Mouse (Mus musculus) heart, adult 2 months (tissue): ENCODE results near the gene Gpr155. TPM values are rescaled to one million over a fixed set of nuclear protein-coding genes. Genes with fewer than 3 reads are reported as not detected.

ENCODE experiments used
- DNase-seq, 2 experiments: peaks; one replicate each; pipeline ENCODE4 v3.0.0; 2021
- H3K27ac ChIP-seq: fragments of 200-600 bp; 2 replicates; pipeline ENCODE4 v1.8.1; 2022
- H3K27me3 ChIP-seq: fragments of 200-500 bp; 2 replicates; pipeline ENCODE4 v1.6.1; 2012; ENCODE audit warnings: mild to moderate bottlenecking, low read length, inconsistent platforms, mixed read lengths; ENCODE audit not compliant: control insufficient read depth, insufficient read depth
- H3K36me3 ChIP-seq: fragments of 200-500 bp; 2 replicates; pipeline ENCODE4 v1.6.1; 2012; ENCODE audit warnings: low read length, inconsistent platforms; ENCODE audit not compliant: control insufficient read depth, insufficient read depth
- H3K4me1 ChIP-seq: fragments of 200-500 bp; 2 replicates; pipeline ENCODE4 v1.6.1; 2011; ENCODE audit warnings: low read length; ENCODE audit not compliant: control insufficient read depth, insufficient read depth
- H3K4me3 ChIP-seq: fragments of 200-600 bp; 2 replicates; pipeline ENCODE4 v1.8.1; 2022
- H3K79me2 ChIP-seq: fragments of 200-500 bp; replicated peaks from 2 replicates; pipeline ENCODE4 v1.6.1; 2012; ENCODE audit warnings: mild to moderate bottlenecking, inconsistent platforms, low read length, moderate library complexity, mixed read lengths; ENCODE audit not compliant: control insufficient read depth, insufficient read depth
- H3K9ac ChIP-seq: fragments of 200-500 bp; 2 replicates; pipeline ENCODE4 v1.6.1; 2012; ENCODE audit warnings: low read depth, mild to moderate bottlenecking, control low read depth, inconsistent platforms, low read length, mixed read lengths
- CTCF ChIP-seq: fragments of 200-600 bp; IDR thresholded peaks from 2 replicates; pipeline ENCODE4 v1.8.1; 2022; ENCODE audit warnings: antibody characterized with exemption, mild to moderate bottlenecking, moderate library complexity
- EP300 ChIP-seq: fragments of 200-500 bp; IDR thresholded peaks from 2 replicates; pipeline ENCODE4 v1.6.1; 2011; ENCODE audit warnings: low read depth, low read length, control low read depth; ENCODE audit not compliant: insufficient read depth
- POLR2A ChIP-seq: fragments of 200-500 bp; IDR thresholded peaks from 2 replicates; pipeline ENCODE4 v1.6.1; 2011; ENCODE audit warnings: mild to moderate bottlenecking, low read depth, low read length, control low read depth; ENCODE audit not compliant: insufficient read depth
- WGBS: fragments of 180-500 bp; shearing (Covaris S2); methylation state at CpG from one replicate; pipeline ENCODE4 v1.1.7; 2018; 5-methylcytosine and 5-hydroxymethylcytosine counted together
- intact Hi-C: fragments of 180-260 bp; cut with DNase I; formaldehyde crosslinking; loops from one replicate; pipeline ENCODE4 v1.15.1; 2025
- polyA plus RNA-seq: library from polyadenylated mRNA; depleted of rRNA; stranded (reverse); fragments of >200 nt; gene quantifications from 2 replicates; pipeline ENCODE4 v1.2.3, GENCODE M21; 2012
- total RNA-seq, 2 experiments: library from RNA; stranded (reverse); gene quantifications; 2 replicates each; pipeline ENCODE4 v1.2.3; 2021

Gene Gpr155
- total and polyA plus RNA-seq, 3 experiments = 11.3 to 15.2 (median 11.7) TPM

DNA sequence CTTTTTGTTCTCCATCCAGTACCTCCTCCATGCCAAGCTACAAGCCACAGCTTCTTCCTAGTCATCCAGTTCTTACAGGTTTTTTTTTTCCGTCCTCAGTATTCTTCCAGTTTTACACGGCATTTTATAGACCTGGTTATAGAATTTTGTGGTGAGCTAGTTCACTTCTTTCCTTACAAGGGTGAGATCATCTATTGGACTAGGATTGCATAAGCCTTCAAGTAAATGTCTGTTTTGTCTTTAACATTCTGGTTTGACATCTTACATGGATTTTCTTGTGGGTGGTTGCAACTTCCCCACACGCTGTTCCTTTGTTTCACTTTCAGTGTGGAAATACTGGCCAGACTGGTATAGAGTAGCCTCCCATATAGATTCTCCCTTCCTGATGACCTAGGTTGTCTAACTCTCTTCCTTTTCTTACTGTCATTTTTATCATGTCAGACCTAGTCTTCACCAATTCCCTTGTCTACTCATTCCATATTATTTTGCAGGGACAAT, 10.5 kb upstream of the Gpr155 start:
- TF ChIP-seq EP300 (no peak), POLR2A (no peak), CTCF (no peak)
- WGBS = 73% methylated on average over 3 of the region's 3 CpGs
- DNase-seq = no peak
- Histone ChIP-seq H3K36me3 (no peaks in the 10 kb centered on the region), H3K4me3 (no peak overlapping the region), H3K79me2 (no peaks in the 10 kb centered on the region), H3K27ac (no peak overlapping the region), H3K27me3 (no peaks in the 10 kb centered on the region), H3K4me1 (no peaks in the 10 kb centered on the region), H3K9ac (no peak overlapping the region)
- intact Hi-C loops = no loop called here

DNA sequence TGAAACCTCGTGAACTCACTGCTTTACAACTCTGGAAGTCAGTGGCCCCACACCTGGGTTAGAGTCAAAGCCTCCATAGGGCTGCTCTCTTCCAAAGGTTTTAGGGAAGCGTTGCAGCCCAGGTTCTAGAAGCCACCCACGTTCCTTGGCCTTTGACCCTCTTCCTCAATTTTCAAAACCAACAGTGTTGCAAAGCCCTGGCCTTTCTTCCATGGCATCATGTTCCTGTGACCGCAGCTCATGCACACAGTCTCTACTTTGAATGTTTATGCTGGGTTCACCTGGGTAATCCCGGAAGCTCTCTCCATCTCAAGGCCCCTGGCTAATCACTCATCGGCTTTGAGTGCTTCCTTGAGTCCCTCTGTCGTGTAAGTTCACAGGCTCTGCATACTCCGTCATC, 9.1 kb upstream of the Gpr155 start:
- H3K27ac ChIP-seq = no peak overlapping the region
- no peaks in the 10 kb centered on the region for H3K4me1 ChIP-seq
- no peaks in the 10 kb centered on the region for H3K36me3 ChIP-seq
- TF ChIP-seq EP300 (no peak), CTCF (no peak), POLR2A (no peak)
- intact Hi-C loops = no loop called here
- no peak for DNase-seq
- H3K79me2 ChIP-seq = no peaks in the 10 kb centered on the region
- H3K4me3 ChIP-seq = no peak overlapping the region
- H3K27me3 ChIP-seq = no peaks in the 10 kb centered on the region
- H3K9ac ChIP-seq = no peak overlapping the region
- 82% methylated on average over 8 of the region's 8 CpGs for WGBS

DNA sequence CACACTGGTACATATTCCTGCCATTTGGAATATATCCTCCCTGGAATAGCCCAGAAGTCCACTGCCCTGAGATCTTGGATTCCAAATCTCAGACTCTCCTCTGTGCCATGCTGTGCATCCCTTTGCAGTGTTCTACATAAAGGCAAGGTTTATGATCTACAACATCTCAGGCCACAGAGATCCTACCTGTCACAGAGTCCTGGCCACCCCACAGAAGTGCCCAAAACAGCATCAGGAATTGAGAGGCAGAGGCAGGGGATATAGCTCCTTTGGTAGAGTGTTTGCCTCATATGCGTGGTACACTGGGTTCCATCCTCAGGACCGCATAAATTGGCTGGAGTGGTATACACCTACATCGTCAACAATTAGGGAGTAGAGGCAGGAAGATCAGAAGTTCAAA, 8.1 kb upstream of the Gpr155 start:
- Histone ChIP-seq H3K36me3 (no peaks in the 10 kb centered on the region), H3K27me3 (no peaks in the 10 kb centered on the region), H3K4me3 (no peak overlapping the region), H3K27ac (no peak overlapping the region), H3K4me1 (no peaks in the 10 kb centered on the region), H3K79me2 (no peaks in the 10 kb centered on the region), H3K9ac (no peak overlapping the region)
- TF ChIP-seq CTCF (no peak), POLR2A (no peak), EP300 (no peak)
- WGBS = 77% methylated on average over 3 of the region's 3 CpGs
- DNase-seq = no peak
- intact Hi-C loops = no loop called here

DNA sequence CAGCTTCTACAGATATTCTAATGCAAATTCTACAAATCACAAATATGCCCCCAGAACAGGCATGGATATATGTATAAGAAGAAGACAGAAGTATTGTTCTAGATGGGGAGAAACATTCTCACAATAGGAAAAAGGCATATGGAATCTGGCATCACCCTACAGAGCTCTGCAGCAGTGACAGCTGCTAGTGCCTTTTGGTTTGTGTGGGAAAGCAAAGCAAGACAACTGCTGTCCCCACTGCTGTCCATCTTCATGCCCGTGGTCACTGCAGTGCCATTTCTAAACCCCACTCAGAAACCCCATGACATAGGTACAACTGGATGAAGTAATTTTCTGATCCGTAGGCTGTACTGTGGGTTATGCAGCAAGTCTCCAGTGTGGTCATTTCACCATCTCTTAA, 6.4 kb upstream of the Gpr155 start:
- Histone ChIP-seq H3K4me3 (no peak overlapping the region), H3K79me2 (no peaks in the 10 kb centered on the region), H3K27me3 (no peaks in the 10 kb centered on the region), H3K27ac (no peak overlapping the region), H3K4me1 (no peaks in the 10 kb centered on the region), H3K9ac (no peak overlapping the region), H3K36me3 (no peaks in the 10 kb centered on the region)
- DNase-seq = no peak
- WGBS = 69% methylated on average over 2 of the region's 2 CpGs
- intact Hi-C loops = no loop called here
- TF ChIP-seq CTCF (no peak), POLR2A (no peak), EP300 (no peak)

DNA sequence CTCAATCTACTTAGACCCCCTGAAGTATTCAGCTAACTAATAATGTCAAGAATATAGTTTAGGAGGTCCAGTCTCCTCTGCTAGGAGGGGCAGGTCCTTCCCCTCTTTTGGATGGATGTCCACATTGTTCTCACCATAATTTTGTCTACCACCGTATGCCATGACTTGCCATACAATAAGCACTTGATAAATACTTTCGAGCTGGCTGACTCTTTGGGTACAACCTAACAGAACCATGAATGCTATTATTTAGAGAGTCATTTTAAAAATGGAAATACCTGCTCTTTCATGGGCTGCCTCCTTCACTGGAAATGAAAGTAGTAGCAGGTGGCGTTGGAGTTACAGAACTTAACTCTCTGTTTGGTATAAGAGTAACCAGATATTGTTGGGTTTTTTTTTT, 3.6 kb upstream of the Gpr155 start:
- Histone ChIP-seq H3K4me1 (peaks cover 2% of the 10 kb centered on the region; the same call in 1 of the 2 replicates), H3K4me3 (no peak overlapping the region), H3K9ac (no peak overlapping the region), H3K27me3 (no peaks in the 10 kb centered on the region), H3K36me3 (no peaks in the 10 kb centered on the region), H3K79me2 (no peaks in the 10 kb centered on the region), H3K27ac (no peak overlapping the region)
- WGBS = 85% methylated on average over 3 of the region's 3 CpGs
- intact Hi-C loops = loop anchor here (5.0 kb wide), 2 partner anchors 113 to 178 kb away; no protein-coding TSS in a partner anchor
- no peak for DNase-seq
- TF ChIP-seq EP300 (no peak), CTCF (no peak), POLR2A (no peak)

DNA sequence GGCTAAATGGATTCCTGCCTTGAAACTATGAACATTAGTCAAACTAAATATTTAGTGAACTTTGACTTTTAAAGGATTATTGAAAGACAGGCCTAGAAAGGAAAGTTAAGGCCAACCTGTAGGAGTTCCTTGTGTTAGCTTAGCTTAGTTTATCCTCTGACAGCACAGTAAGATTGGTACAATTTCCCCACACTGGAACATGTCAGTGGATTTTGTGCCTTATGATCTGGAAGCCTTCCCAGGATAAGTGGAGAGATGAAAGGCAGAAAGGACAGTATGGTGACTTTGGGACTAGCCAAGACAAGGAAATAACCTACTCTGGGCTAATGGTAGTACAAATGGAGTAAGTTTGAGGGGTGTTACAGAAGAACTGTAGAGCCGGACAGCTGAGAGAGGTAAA, 1.4 kb upstream of the Gpr155 start:
- TF ChIP-seq EP300 = no peak
- intact Hi-C loops = loop anchor here (5.0 kb wide), 2 partner anchors 111 to 176 kb away; no protein-coding TSS in a partner anchor
- DNase-seq = no peak

More for the DNA sequence above, 1.4 kb upstream of the Gpr155 start:
- H3K9ac ChIP-seq = no peak overlapping the region
- no peak overlapping the region for H3K27ac ChIP-seq
- H3K79me2 ChIP-seq = no peaks in the 10 kb centered on the region
- no peaks in the 10 kb centered on the region for H3K27me3 ChIP-seq
- H3K4me3 ChIP-seq = no peak overlapping the region
- peaks cover 2% of the 10 kb centered on the region; the same call in 1 of the 2 replicates for H3K4me1 ChIP-seq
- WGBS = 87% methylated on average over 1 of the region's 1 CpGs
- H3K36me3 ChIP-seq = no peaks in the 10 kb centered on the region
